Comparison of ENCODE assay signal across 13 mouse cellular contexts in the genomic region with DNA sequence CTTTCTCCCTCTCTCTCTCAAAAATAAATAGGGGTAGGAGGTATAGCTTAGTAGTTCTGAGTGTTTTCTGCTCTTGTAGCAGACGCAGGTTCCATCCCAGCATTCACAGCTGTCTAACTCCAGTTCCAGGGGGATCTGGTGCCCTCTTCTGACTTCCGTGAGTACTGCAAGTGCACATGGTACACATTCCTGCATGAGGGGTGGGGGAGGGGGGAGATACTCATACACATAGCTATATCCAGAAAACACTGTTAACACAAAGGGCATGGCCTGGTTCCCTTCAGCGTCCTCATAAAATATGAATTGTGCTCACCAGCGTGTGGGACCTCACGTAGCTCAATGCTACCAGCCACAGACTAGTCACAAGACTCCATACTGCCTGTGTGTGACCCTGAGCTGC. TPM values are rescaled to one million over a fixed set of nuclear protein-coding genes. Genes with fewer than 3 reads are reported as not detected.
DNase-seq lines count a peak whose midpoint lies in the region; ATAC-seq and TF ChIP-seq lines count a peak whose summit lies in the region.
"Had no signal": no experiment of that assay in that cellular context is flagged by ENCODE, and none has a peak within 500 bp of the region (broad histone marks: within the 10 kb centered on the region; RNA-seq: fewer than 3 reads in every experiment).

No protein-coding gene starts in this region.

- no peak overlapping the region for H3K27ac ChIP-seq in heart, embryonic 12.5 days (ENCODE audit: poor library complexity, severe bottlenecking)
- H3K27ac ChIP-seq in liver, postnatal 0 days (ENCODE audit: low read depth): no peak overlapping the region
- no peak overlapping the region for H3K27ac ChIP-seq in ES-E14 (ENCODE audit: insufficient read depth, low read depth, low read length, poor library complexity, severe bottlenecking)
- no peak overlapping the region for H3K27ac ChIP-seq in limb, embryonic 10.5 days
- H3K27ac ChIP-seq: hindbrain, embryonic 15.5 days; midbrain, embryonic 12.5 days had no signal

- 68% methylated on average over 5 of the region's 5 CpGs for WGBS in heart, embryonic 12.5 days
- 63% methylated on average over 5 of the region's 5 CpGs for WGBS in liver, postnatal 0 days (ENCODE audit: insufficient replicate concordance)
- WGBS in limb, embryonic 10.5 days: 74% methylated on average over 5 of the region's 5 CpGs

- no peak for ATAC-seq in heart, embryonic 12.5 days (ENCODE audit: insufficient number of reproducible peaks, low FRiP score)
- ATAC-seq in liver, postnatal 0 days: no peak

- no peaks in the 10 kb centered on the region for H3K9me3 ChIP-seq in heart, embryonic 12.5 days (replicated peaks)
- H3K9me3 ChIP-seq in liver, postnatal 0 days (ENCODE audit: low read length): no peaks in the 10 kb centered on the region
- no peaks in the 10 kb centered on the region for H3K9me3 ChIP-seq in ES-E14 (ENCODE audit: control insufficient read depth, insufficient read depth, low read depth, low read length)
- no peaks in the 10 kb centered on the region for H3K9me3 ChIP-seq in limb, embryonic 10.5 days (replicated peaks)
- H3K9me3 ChIP-seq: hindbrain, embryonic 15.5 days; midbrain, embryonic 12.5 days had no signal

- in situ Hi-C loops in ES-E14 (cut with MboI; ENCODE audit: low sequenced_read_pairs in 2 of 2, unreplicated experiment in 2 of 2): no loop called here

- no peak overlapping the region for H3K4me2 ChIP-seq in heart, embryonic 12.5 days
- no peak overlapping the region for H3K4me2 ChIP-seq in liver, postnatal 0 days (ENCODE audit: low read depth, low read length)
- H3K4me2 ChIP-seq: hindbrain, embryonic 15.5 days; midbrain, embryonic 12.5 days had no signal

- H3K9ac ChIP-seq in heart, embryonic 12.5 days: no peak overlapping the region
- no peak overlapping the region for H3K9ac ChIP-seq in liver, postnatal 0 days (replicated peaks)
- no peak overlapping the region for H3K9ac ChIP-seq in ES-E14 (ENCODE audit: insufficient read depth, low read depth, low read length, poor library complexity, severe bottlenecking)
- H3K9ac ChIP-seq: hindbrain, embryonic 15.5 days; midbrain, embryonic 12.5 days had no signal

- DNase-seq in heart, adult 11 months: peak; percentile 70
- no peak for DNase-seq in liver, postnatal 0 days
- no peak for DNase-seq in liver
- DNase-seq in ES-E14 (ENCODE audit: low read depth, low spot score): peak; percentile 79
- DNase-seq in limb, embryonic 10.5 days (ENCODE audit: low spot score): peak; percentile 69
- DNase-seq in adrenal gland, adult 8-10 months: no peak
- no peak for DNase-seq in left cerebral cortex, postnatal 25 days (ENCODE audit: low spot score in 2 of 2)

- TF ChIP-seq CTCF in liver, postnatal 0 days (IDR thresholded peaks at IDR 0.05; ENCODE audit: low read depth): peak; percentile 17; the same call in 1 of the 2 replicates

- H3K36me3 ChIP-seq in heart, embryonic 12.5 days: no peaks in the 10 kb centered on the region
- no peaks in the 10 kb centered on the region for H3K36me3 ChIP-seq in liver, postnatal 0 days (replicated peaks; ENCODE audit: insufficient read depth, low read length)
- no peaks in the 10 kb centered on the region for H3K36me3 ChIP-seq in ES-E14 (ENCODE audit: control insufficient read depth, insufficient read depth, low read length, poor library complexity, severe bottlenecking)
- H3K36me3 ChIP-seq in limb, embryonic 10.5 days: no peaks in the 10 kb centered on the region
- H3K36me3 ChIP-seq: hindbrain, embryonic 15.5 days; midbrain, embryonic 12.5 days had no signal

- no peak overlapping the region for H3K4me3 ChIP-seq in heart, embryonic 12.5 days
- no peak overlapping the region for H3K4me3 ChIP-seq in liver, postnatal 0 days (ENCODE audit: low read depth, low read length)
- H3K4me3 ChIP-seq in ES-E14 (ENCODE audit: insufficient read depth in 1 of 2, low read depth in 1 of 2, low read length in 2 of 2, poor library complexity in 1 of 2, severe bottlenecking in 1 of 2): no peak overlapping the region
- no peak overlapping the region for H3K4me3 ChIP-seq in limb, embryonic 10.5 days
- H3K4me3 ChIP-seq: hindbrain, embryonic 15.5 days; midbrain, embryonic 12.5 days had no signal

- H3K27me3 ChIP-seq in heart, embryonic 12.5 days (replicated peaks): no peaks in the 10 kb centered on the region; the same call in 1 of the 2 replicates
- no peaks in the 10 kb centered on the region for H3K27me3 ChIP-seq in liver, postnatal 0 days (ENCODE audit: insufficient read depth, low read length)
- no peaks in the 10 kb centered on the region for H3K27me3 ChIP-seq in limb, embryonic 10.5 days (ENCODE audit: low read depth, poor library complexity, severe bottlenecking)
- H3K27me3 ChIP-seq: hindbrain, embryonic 15.5 days; midbrain, embryonic 12.5 days had no signal

- no peak for TF ChIP-seq EP300 in liver, postnatal 0 days (IDR thresholded peaks at IDR 0.05; ENCODE audit: low read depth)

- no peaks in the 10 kb centered on the region for H3K4me1 ChIP-seq in heart, embryonic 12.5 days (replicated peaks)
- no peaks in the 10 kb centered on the region for H3K4me1 ChIP-seq in liver, postnatal 0 days (ENCODE audit: insufficient read depth)
- H3K4me1 ChIP-seq in ES-E14 (ENCODE audit: control insufficient read depth in 2 of 2, insufficient read depth in 2 of 2, low read length in 2 of 2, poor library complexity in 1 of 2): peaks cover 1 to 7% of the 10 kb centered on the region in 2 experiments; a peak in 1 of 4 replicates
- peaks cover 6% of the 10 kb centered on the region; the same call in 1 of the 2 replicates for H3K4me1 ChIP-seq in limb, embryonic 10.5 days
- H3K4me1 ChIP-seq: hindbrain, embryonic 15.5 days; midbrain, embryonic 12.5 days had no signal

- intact Hi-C loops in left cerebral cortex, postnatal 25 days (cut with DNase I): no loop called here

TF ChIP-seq in ES-E14, 5 proteins besides CTCF, POLR2A, EP300 and RAD21:
- TF ChIP-seq MAFK (IDR thresholded peaks at IDR 0.05; ENCODE audit: insufficient read depth, low read depth, low read length): no peak
- no peak for TF ChIP-seq ZNF384 (IDR thresholded peaks at IDR 0.05; ENCODE audit: low read depth, low read length)
- TF ChIP-seq ZC3H11A (IDR thresholded peaks at IDR 0.05; ENCODE audit: borderline replicate concordance, low read depth, low read length): no peak
- no peak for TF ChIP-seq CHD2 (IDR thresholded peaks at IDR 0.05; ENCODE audit: low read depth, low read length)
- TF ChIP-seq HCFC1 (IDR thresholded peaks at IDR 0.05; ENCODE audit: borderline replicate concordance, insufficient read depth, low read length): no peak
TF ChIP-seq in ES-E14: peak in this region for 0.

RNA-seq across cellular contexts. Expression of a gene that starts 27.0 kb away (rescaled TPM):
- not detected in 2 replicates for polyA plus RNA-seq in heart, embryonic 12.5 days (2016; fragmentation: Nextera tagmentation; extraction: Ambion mirVana)
- not detected in 2 replicates for polyA plus RNA-seq in liver, postnatal 0 days (2015; fragmentation: Nextera tagmentation; extraction: Ambion mirVana)
- 0.26 and 0.62 TPM in 2 replicates for total RNA-seq in ES-E14 (2012; rRNA removed)
- not detected in 2 replicates for polyA plus RNA-seq in limb, embryonic 10.5 days (2016; fragmentation: Nextera tagmentation; extraction: Ambion mirVana)
- not detected for total RNA-seq in adrenal gland, adult 8-10 months (2022)
- under 1 TPM; 0.07 to 0.23 TPM for total RNA-seq in left cerebral cortex, postnatal 25 days (2021)
- total RNA-seq: common myeloid progenitor, adult 5-6 weeks; heart, adult 8-10 months; layer of hippocampus, adult 8-10 months had no signal

Comparison
In these comparisons a context has a peak if more than half of its experiments do, and no peak if none do; other contexts are left out.
1. DNase-seq: peak in heart, adult 11 months (single experiment), ES-E14 (single experiment) and limb, embryonic 10.5 days (single experiment); none in liver, postnatal 0 days (single experiment), liver (single experiment), adrenal gland, adult 8-10 months (single experiment) and left cerebral cortex, postnatal 25 days (0 of 2).